ENCODE assay signal across 10 mouse cellular contexts in the genomic region with DNA sequence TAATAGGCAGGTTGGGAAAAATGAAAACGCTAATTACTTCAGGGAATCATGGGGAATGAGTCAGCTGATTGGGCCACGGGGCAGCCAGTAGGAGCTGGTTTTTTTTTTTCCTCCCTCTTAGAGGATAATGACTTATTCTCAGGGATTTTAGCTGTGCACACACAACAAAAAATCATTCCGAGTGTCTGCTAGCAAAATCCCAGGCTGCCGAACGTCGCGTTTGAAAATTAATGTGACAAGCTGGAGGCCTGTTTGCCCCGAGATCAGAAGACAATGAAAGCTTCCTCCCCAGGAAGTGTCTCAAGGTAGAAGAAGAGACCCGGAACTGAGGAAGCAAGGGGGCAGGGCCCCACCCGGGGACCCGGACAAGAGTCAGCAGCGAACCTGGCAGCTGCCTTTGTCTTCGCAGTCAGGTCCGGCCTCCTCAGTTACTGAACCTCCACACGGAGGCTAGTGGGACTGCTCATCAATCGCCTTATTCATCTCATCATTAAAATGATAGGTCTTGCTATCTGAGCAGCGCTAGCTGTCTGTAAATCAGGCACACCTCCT.
DNase-seq lines count a peak whose midpoint lies in the region; ATAC-seq and TF ChIP-seq lines count a peak whose summit lies in the region.
"Had no signal": no experiment of that assay in that cellular context is flagged by ENCODE, and none has a peak within 500 bp of the region (broad histone marks: within the 10 kb centered on the region; RNA-seq: fewer than 3 reads in every experiment).

No protein-coding gene starts in this region.

- H3K4me2 ChIP-seq in heart, embryonic 12.5 days = peak overlapping the region; percentile 50
- H3K4me2 ChIP-seq in embryonic facial prominence, embryonic 13.5 days = peak overlapping the region; percentile 41
- H3K4me2 ChIP-seq in intestine, embryonic 16.5 days (ENCODE audit: low read depth, low read length) = peak overlapping the region; percentile 50
- H3K4me2 ChIP-seq in liver, postnatal 0 days (ENCODE audit: low read depth, low read length) = peak overlapping the region; percentile 41

- no peaks in the 10 kb centered on the region for H3K27me3 ChIP-seq in heart, embryonic 12.5 days (replicated peaks)
- no peaks in the 10 kb centered on the region for H3K27me3 ChIP-seq in embryonic facial prominence, embryonic 13.5 days
- no peaks in the 10 kb centered on the region for H3K27me3 ChIP-seq in intestine, embryonic 16.5 days (replicated peaks; ENCODE audit: control insufficient read depth, insufficient read depth, low read length)
- H3K27me3 ChIP-seq in liver, postnatal 0 days (ENCODE audit: insufficient read depth, low read length) = no peaks in the 10 kb centered on the region
- H3K27me3 ChIP-seq in splenic B cell, adult 2 months (ENCODE audit: control insufficient read depth, insufficient read depth, low read length, poor library complexity, severe bottlenecking) = no peaks in the 10 kb centered on the region
- H3K27me3 ChIP-seq: CH12.LX had no signal

- no peak for TF ChIP-seq EP300 in liver, postnatal 0 days (IDR thresholded peaks at IDR 0.05; ENCODE audit: low read depth)

- no peak for ATAC-seq in heart, embryonic 12.5 days (ENCODE audit: insufficient number of reproducible peaks, low FRiP score)
- no peak for ATAC-seq in embryonic facial prominence, embryonic 13.5 days (ENCODE audit: insufficient number of reproducible peaks, insufficient read depth, low FRiP score, low TSS enrichment, low read depth)
- peak; percentile 58 for ATAC-seq in intestine, embryonic 16.5 days
- ATAC-seq in liver, postnatal 0 days = no peak
- no peak for ATAC-seq in granulocyte monocyte progenitor cell, adult 5-6 weeks (replicated peaks; ENCODE audit: poor library complexity, severe bottlenecking)

- H3K9me3 ChIP-seq in heart, embryonic 12.5 days (replicated peaks) = no peaks in the 10 kb centered on the region
- no peaks in the 10 kb centered on the region for H3K9me3 ChIP-seq in embryonic facial prominence, embryonic 13.5 days
- H3K9me3 ChIP-seq in intestine, embryonic 16.5 days (ENCODE audit: control insufficient read depth, low read length) = no peaks in the 10 kb centered on the region
- H3K9me3 ChIP-seq in liver, postnatal 0 days (ENCODE audit: low read length) = no peaks in the 10 kb centered on the region

- H3K27ac ChIP-seq in heart, embryonic 12.5 days (ENCODE audit: poor library complexity, severe bottlenecking) = peak overlapping the region; percentile 30; the same call in 1 of the 2 replicates
- H3K27ac ChIP-seq in embryonic facial prominence, embryonic 13.5 days = peak overlapping the region; percentile 19; the same call in 1 of the 2 replicates
- H3K27ac ChIP-seq in intestine, embryonic 16.5 days (ENCODE audit: low read length) = peak overlapping the region; percentile 87
- peak overlapping the region; percentile 57 for H3K27ac ChIP-seq in liver, postnatal 0 days (ENCODE audit: low read depth)

- no peak overlapping the region for H3K4me3 ChIP-seq in heart, embryonic 12.5 days
- no peak overlapping the region for H3K4me3 ChIP-seq in embryonic facial prominence, embryonic 13.5 days
- peak overlapping the region; percentile 22 for H3K4me3 ChIP-seq in intestine, embryonic 16.5 days (ENCODE audit: low read length)
- H3K4me3 ChIP-seq in liver, postnatal 0 days (ENCODE audit: low read depth, low read length) = no peak overlapping the region
- H3K4me3 ChIP-seq: erythroblast, embryonic 14.5 days had no signal

- no peaks in the 10 kb centered on the region for H3K36me3 ChIP-seq in heart, embryonic 12.5 days
- H3K36me3 ChIP-seq in embryonic facial prominence, embryonic 13.5 days = no peaks in the 10 kb centered on the region
- no peaks in the 10 kb centered on the region for H3K36me3 ChIP-seq in intestine, embryonic 16.5 days (ENCODE audit: control insufficient read depth, insufficient read depth, low read length)
- no peaks in the 10 kb centered on the region for H3K36me3 ChIP-seq in liver, postnatal 0 days (replicated peaks; ENCODE audit: insufficient read depth, low read length)
- no peaks in the 10 kb centered on the region for H3K36me3 ChIP-seq in splenic B cell, adult 2 months (ENCODE audit: control insufficient read depth, insufficient read depth, low read length, poor library complexity, severe bottlenecking)

- intact Hi-C loops in heart, postnatal 36 days (cut with DNase I) = no loop called here

- no peak for TF ChIP-seq CTCF in liver, postnatal 0 days (IDR thresholded peaks at IDR 0.05; ENCODE audit: low read depth)

- H3K9ac ChIP-seq in heart, embryonic 12.5 days = peak overlapping the region; percentile 11; the same call in 1 of the 2 replicates
- peak overlapping the region; percentile 49; the same call in 1 of the 2 replicates for H3K9ac ChIP-seq in embryonic facial prominence, embryonic 13.5 days
- peak overlapping the region; percentile 61 for H3K9ac ChIP-seq in intestine, embryonic 16.5 days (ENCODE audit: low read depth, low read length)
- 0 out of 2 replicates have a peak overlapping the region, but pooled peaks have one; percentile 12 for H3K9ac ChIP-seq in liver, postnatal 0 days (replicated peaks)

- no peak for DNase-seq in heart, postnatal 36 days
- peak; percentile 42 for DNase-seq in liver, postnatal 0 days
- peak; percentile 52 for DNase-seq in splenic B cell, adult 2 months (ENCODE audit: low read depth, low spot score)
- no peak for DNase-seq in frontal cortex, postnatal 36 days (ENCODE audit: low spot score in 2 of 2)

- peaks cover 30% of the 10 kb centered on the region for H3K4me1 ChIP-seq in heart, embryonic 12.5 days (replicated peaks)
- H3K4me1 ChIP-seq in embryonic facial prominence, embryonic 13.5 days = peaks cover 30% of the 10 kb centered on the region
- H3K4me1 ChIP-seq in intestine, embryonic 16.5 days (ENCODE audit: control insufficient read depth, insufficient read depth, low read length) = peaks cover 27% of the 10 kb centered on the region
- peaks cover 10% of the 10 kb centered on the region; the same call in 1 of the 2 replicates for H3K4me1 ChIP-seq in liver, postnatal 0 days (ENCODE audit: insufficient read depth)

- WGBS in heart, embryonic 12.5 days = 31% methylated on average over 17 of the region's 17 CpGs
- 22% methylated on average over 17 of the region's 17 CpGs for WGBS in embryonic facial prominence, embryonic 13.5 days
- WGBS in intestine, embryonic 16.5 days = 10% methylated on average over 17 of the region's 17 CpGs
- 31% methylated on average over 17 of the region's 17 CpGs for WGBS in liver, postnatal 0 days (ENCODE audit: insufficient replicate concordance)

Comparison
In these comparisons a context has a peak if more than half of its experiments do, and no peak if none do; other contexts are left out.
1. H3K27ac ChIP-seq: peak in every context shown above with its lines; median percentile 87 in intestine, embryonic 16.5 days; 57 in liver, postnatal 0 days; 30 in heart, embryonic 12.5 days; 19 in embryonic facial prominence, embryonic 13.5 days.
2. H3K9ac ChIP-seq: peak in every context shown above with its lines; median percentile 61 in intestine, embryonic 16.5 days; 49 in embryonic facial prominence, embryonic 13.5 days; 12 in liver, postnatal 0 days; 11 in heart, embryonic 12.5 days.
3. DNase-seq: peak in liver, postnatal 0 days (single experiment) and splenic B cell, adult 2 months (single experiment); none in heart, postnatal 36 days (0 of 2) and frontal cortex, postnatal 36 days (0 of 2).
4. Peak in every context shown above with its lines, with median percentiles within 50 percentile points of each other: H3K4me2 ChIP-seq.